Mouse (Mus musculus) lung, embryonic 16.5 days (tissue): ENCODE measurements around the gene Banf2. TPM values are rescaled to one million over a fixed set of nuclear protein-coding genes. Genes with fewer than 3 reads are reported as not detected.
A peak's percentile ranks its signal among the peaks of the same experiment; 100 is the strongest.

Experiments
- ATAC-seq: fragments of 200-750 bp; cut with Nextera tagmentation; 2 replicates; pipeline ENCODE4 v1.8.0; 2017; ENCODE audit warnings: low read depth, mild to moderate bottlenecking, moderate library complexity
- H3K27ac ChIP-seq: fragments of 300-500 bp; sonication (generic); 2 replicates; pipeline ENCODE4 v1.5.1; 2014; ENCODE audit warnings: mild to moderate bottlenecking, control low read depth, low read length
- H3K27me3 ChIP-seq: fragments of 300-500 bp; sonication (generic); 2 replicates; pipeline ENCODE4 v1.6.1; 2014; ENCODE audit warnings: low read depth, low read length, mixed read lengths; ENCODE audit not compliant: control insufficient read depth, insufficient read depth
- H3K36me3 ChIP-seq: fragments of 300-500 bp; sonication (generic); 2 replicates; pipeline ENCODE4 v1.6.1; 2014; ENCODE audit warnings: low read length; ENCODE audit not compliant: control insufficient read depth, insufficient read depth
- H3K4me1 ChIP-seq: fragments of 300-500 bp; sonication (generic); replicated peaks from 2 replicates; pipeline ENCODE4 v1.6.1; 2014; ENCODE audit warnings: low read length, mixed read lengths; ENCODE audit not compliant: control insufficient read depth, insufficient read depth
- H3K4me2 ChIP-seq: fragments of 300-500 bp; sonication (generic); 2 replicates; pipeline ENCODE4 v1.6.1; 2014; ENCODE audit warnings: low read depth, low read length, control low read depth
- H3K4me3 ChIP-seq: fragments of 300-500 bp; sonication (generic); 2 replicates; pipeline ENCODE4 v1.5.1; 2014; ENCODE audit warnings: mild to moderate bottlenecking, low read length, control low read depth
- H3K9ac ChIP-seq: fragments of 300-500 bp; sonication (generic); 2 replicates; pipeline ENCODE4 v1.6.1; 2014; ENCODE audit warnings: low read length, control low read depth
- H3K9me3 ChIP-seq: fragments of 300-500 bp; sonication (generic); 2 replicates; pipeline ENCODE4 v1.6.1; 2016; ENCODE audit warnings: low read length; ENCODE audit not compliant: control insufficient read depth
- WGBS: fragments of 180-500 bp; shearing (Covaris S2); extraction: QIAGEN DNeasy Blood & Tissue Kit; methylation state at CpG from one replicate; pipeline ENCODE4 v1.1.7; 2014; 5-methylcytosine and 5-hydroxymethylcytosine counted together
- polyA plus RNA-seq: library from polyadenylated mRNA; unstranded; fragments of >200 nt; fragmentation: Nextera tagmentation; extraction: Ambion mirVana; gene quantifications from 2 replicates; pipeline ENCODE4 v1.2.1, GENCODE M21; 2015

The Banf2 gene
- polyA plus RNA-seq, 1 experiment from 2014 or later: not detected

- H3K4me3 ChIP-seq: no peak overlapping the region
- H3K27ac ChIP-seq: no peak overlapping the region
- no peaks in the 10 kb centered on the region for H3K36me3 ChIP-seq
- H3K4me2 ChIP-seq: no peak overlapping the region
- no peak overlapping the region for H3K9ac ChIP-seq
- no peaks in the 10 kb centered on the region for H3K9me3 ChIP-seq
- no peaks in the 10 kb centered on the region for H3K4me1 ChIP-seq
- no peaks in the 10 kb centered on the region for H3K27me3 ChIP-seq
- no peak for ATAC-seq
- WGBS: 57% methylated on average over 2 of the region's 2 CpGs
These were observed 75.0 kb downstream of the Banf2 start for GRCm38 (mm10) chr2:144107810-144108209.

- no peak overlapping the region for H3K4me2 ChIP-seq
- WGBS: 68% methylated on average over 3 of the region's 3 CpGs
- H3K36me3 ChIP-seq: no peaks in the 10 kb centered on the region
- no peak overlapping the region for H3K27ac ChIP-seq
- no peaks in the 10 kb centered on the region for H3K9me3 ChIP-seq
- ATAC-seq: no peak
- no peak overlapping the region for H3K4me3 ChIP-seq
- no peaks in the 10 kb centered on the region for H3K27me3 ChIP-seq
- H3K9ac ChIP-seq: no peak overlapping the region
- no peaks in the 10 kb centered on the region for H3K4me1 ChIP-seq
These were observed 75.5 kb downstream of the Banf2 start for GRCm38 (mm10) chr2:144108376-144108775.

GRCm38 (mm10) chr2:144111966-144112365 is 79.1 kb downstream of the Banf2 start:
- H3K9ac ChIP-seq: no peak overlapping the region
- H3K27me3 ChIP-seq: no peaks in the 10 kb centered on the region
- H3K36me3 ChIP-seq: no peaks in the 10 kb centered on the region
- no peak overlapping the region for H3K4me3 ChIP-seq
- 70% methylated on average over 7 of the region's 7 CpGs for WGBS
- no peaks in the 10 kb centered on the region for H3K9me3 ChIP-seq
- ATAC-seq: no peak; the same call in 1 of the 2 replicates
- no peak overlapping the region for H3K27ac ChIP-seq
- H3K4me1 ChIP-seq: no peaks in the 10 kb centered on the region
- no peak overlapping the region for H3K4me2 ChIP-seq

DNA sequence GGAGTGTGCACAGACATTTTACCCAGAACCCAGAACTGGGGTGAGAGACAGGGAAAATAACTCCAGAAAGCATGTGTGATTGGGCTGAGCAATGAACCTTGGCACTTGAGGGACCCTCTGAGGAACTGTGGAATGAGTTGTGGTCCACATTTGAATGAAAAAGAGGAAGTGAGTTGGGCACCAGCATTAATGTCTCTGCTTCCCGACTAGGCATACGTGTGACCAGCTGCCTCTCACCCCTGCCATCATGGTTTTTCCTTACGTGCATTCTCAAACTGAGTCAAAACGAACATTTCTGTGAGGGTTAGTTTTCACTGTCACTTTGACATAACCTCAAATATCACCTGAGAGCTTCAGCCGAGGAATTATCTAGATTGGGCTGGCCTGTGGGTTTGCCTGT is 79.8 kb downstream of the Banf2 start:
- Histone ChIP-seq H3K4me3 (no peak overlapping the region), H3K27ac (no peak overlapping the region), H3K4me1 (no peaks in the 10 kb centered on the region), H3K4me2 (no peak overlapping the region), H3K36me3 (no peaks in the 10 kb centered on the region), H3K27me3 (no peaks in the 10 kb centered on the region), H3K9ac (no peak overlapping the region), H3K9me3 (no peaks in the 10 kb centered on the region)
- WGBS: 71% methylated on average over 5 of the region's 5 CpGs
- no peak for ATAC-seq

GRCm38 (mm10) chr2:144118061-144118460 is 85.2 kb downstream of the Banf2 start:
- Histone ChIP-seq H3K27me3 (no peaks in the 10 kb centered on the region), H3K27ac (no peak overlapping the region), H3K4me2 (no peak overlapping the region), H3K4me3 (no peak overlapping the region), H3K36me3 (no peaks in the 10 kb centered on the region), H3K9me3 (no peaks in the 10 kb centered on the region), H3K9ac (no peak overlapping the region), H3K4me1 (no peaks in the 10 kb centered on the region)
- no peak for ATAC-seq
- 59% methylated on average over 2 of the region's 2 CpGs for WGBS

DNA sequence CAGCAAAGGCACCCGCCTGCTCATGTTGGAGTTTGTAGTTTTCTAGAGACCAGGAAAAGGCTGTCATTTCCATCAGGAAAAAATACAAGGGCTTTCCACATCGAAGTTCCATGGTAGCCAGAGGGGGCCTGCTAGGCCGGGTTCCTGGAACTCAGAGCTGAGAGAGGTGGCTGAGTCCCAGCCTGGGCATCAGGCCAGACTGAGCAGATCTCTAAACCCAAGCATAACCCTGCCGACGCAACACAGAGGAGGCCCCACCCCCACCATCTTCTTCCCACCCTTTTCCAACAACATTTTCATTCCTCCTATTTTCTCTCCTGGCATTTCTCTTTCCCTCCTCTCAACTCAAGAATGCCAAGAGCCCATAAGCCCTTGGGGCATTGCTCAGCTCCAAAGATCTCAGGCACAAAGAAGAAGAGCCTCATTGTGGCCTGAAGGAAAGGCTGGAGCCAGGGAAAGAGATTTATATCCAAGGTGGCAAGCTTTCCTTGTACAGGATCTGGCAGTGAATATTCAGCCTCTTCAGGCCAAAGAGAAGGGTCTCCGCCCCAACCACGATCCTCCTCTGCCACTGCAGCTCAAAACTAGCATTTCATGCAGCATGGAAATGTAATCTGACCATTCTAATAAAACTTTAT is 87.4 kb downstream of the Banf2 start:
- Histone ChIP-seq H3K36me3 (no peaks in the 10 kb centered on the region), H3K4me2 (no peak overlapping the region), H3K9me3 (no peaks in the 10 kb centered on the region), H3K9ac (no peak overlapping the region), H3K4me3 (no peak overlapping the region), H3K27me3 (no peaks in the 10 kb centered on the region), H3K27ac (no peak overlapping the region; the same call in 1 of the 2 replicates), H3K4me1 (no peaks in the 10 kb centered on the region)
- ATAC-seq: peak; percentile 71
- 59% methylated on average over 7 of the region's 7 CpGs for WGBS

DNA sequence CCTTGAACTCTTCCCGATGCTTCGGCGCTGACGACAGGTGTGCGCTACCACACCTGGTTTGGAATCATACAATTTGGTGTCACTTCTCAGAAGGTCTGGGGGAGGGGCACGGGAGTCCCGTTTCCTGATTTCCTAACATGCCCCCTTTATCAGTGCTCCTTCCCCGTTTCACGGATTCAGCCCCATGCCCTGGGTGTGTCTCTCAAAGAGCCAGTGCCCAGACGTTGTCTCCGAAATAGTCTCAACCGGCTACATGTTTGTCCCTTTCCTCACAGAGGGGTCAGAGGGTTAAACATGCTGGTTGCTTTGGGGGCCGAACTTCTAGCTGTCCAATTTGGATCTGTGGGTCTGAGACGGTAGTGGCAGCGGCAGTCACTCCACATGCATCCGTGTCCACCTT is 89.2 kb downstream of the Banf2 start:
- H3K9me3 ChIP-seq: no peaks in the 10 kb centered on the region
- H3K27me3 ChIP-seq: no peaks in the 10 kb centered on the region
- no peak overlapping the region for H3K27ac ChIP-seq
- 85% methylated on average over 16 of the region's 16 CpGs for WGBS
- no peak for ATAC-seq
- H3K4me3 ChIP-seq: no peak overlapping the region
- no peak overlapping the region for H3K4me2 ChIP-seq
- H3K4me1 ChIP-seq: no peaks in the 10 kb centered on the region
- no peaks in the 10 kb centered on the region for H3K36me3 ChIP-seq
- H3K9ac ChIP-seq: no peak overlapping the region

Other genes starting within 250 kb of the Banf2 start
- 1.6 and 2.2 TPM in 2 replicates for gene Bfsp1, start 169.9 kb upstream of the Banf2 start, polyA plus RNA-seq
- gene Dstn, start 117.7 kb upstream of the Banf2 start, polyA plus RNA-seq: 565 and 579 TPM in 2 replicates
- gene Rrbp1, start 21.8 kb upstream of the Banf2 start, polyA plus RNA-seq: 78.3 and 80.8 TPM in 2 replicates
- 21.8 and 22.6 TPM in 2 replicates for gene Mgme1, start 237.6 kb downstream of the Banf2 start, polyA plus RNA-seq
- gene Snx5, start 237.8 kb downstream of the Banf2 start, polyA plus RNA-seq: 101 and 103 TPM in 2 replicates